Mouse (Mus musculus): ENCODE results near the gene Slc9a1. TPM values are rescaled to one million over a fixed set of nuclear protein-coding genes. Genes with fewer than 3 reads are reported as not detected.

Gene Slc9a1
- total and polyA plus RNA-seq, 3 experiments: 3.1 to 14.0 TPM; not detected in 1

DNA sequence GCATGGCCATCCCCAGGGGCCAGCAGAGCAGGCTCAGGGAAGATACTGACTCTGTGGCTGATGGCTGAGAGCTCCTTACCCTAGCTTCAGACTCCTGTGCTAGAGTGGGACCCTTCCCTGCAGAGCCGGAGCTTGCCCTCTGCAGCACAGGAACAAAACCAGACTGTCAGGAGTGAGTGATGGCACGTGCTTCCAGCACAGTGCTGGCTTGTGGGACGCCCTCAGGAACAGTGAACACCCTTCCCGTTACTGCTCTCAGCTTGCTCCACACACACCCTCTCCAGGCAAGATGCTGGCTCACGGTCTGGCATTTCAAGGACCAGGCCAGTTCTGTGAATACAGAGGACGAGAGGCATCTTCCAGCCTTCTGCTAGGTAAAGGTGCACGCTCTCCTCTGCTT is 38.5 kb downstream of the Slc9a1 start:
- Histone ChIP-seq H3K4me3 (ENCODE audit: control insufficient read depth in 1 of 2, insufficient read depth in 1 of 2, low read depth in 2 of 2, low read length in 2 of 2) (no peak overlapping the region), H3K4me1 (ENCODE audit: control insufficient read depth in 1 of 2, insufficient read depth in 2 of 2, low read length in 2 of 2) (peaks cover 4 to 15% of the 10 kb centered on the region in 2 experiments)
- no peak for TF ChIP-seq MAX (IDR thresholded peaks at IDR 0.05; ENCODE audit: low read length)
- no peak for TF ChIP-seq CHD1 (IDR thresholded peaks at IDR 0.05; ENCODE audit: low read depth, low read length)
- no peak for TF ChIP-seq CTCF (IDR thresholded peaks at IDR 0.05 in 2 of 3, conservative IDR thresholded peaks at IDR 0.05 in 1 of 3; ENCODE audit: control insufficient read depth in 1 of 3, insufficient read depth in 1 of 3, low read depth in 2 of 3, low read length in 3 of 3, poor library complexity in 1 of 3, severe bottlenecking in 1 of 3)
- no peak for TF ChIP-seq MYC (IDR thresholded peaks at IDR 0.05; ENCODE audit: low read depth, low read length)
- no peak for TF ChIP-seq SMC3 (IDR thresholded peaks at IDR 0.05; ENCODE audit: low read depth, low read length)
- no peak for TF ChIP-seq RCOR1 (IDR thresholded peaks at IDR 0.05; ENCODE audit: low read depth, low read length)
- TF ChIP-seq USF1 (IDR thresholded peaks at IDR 0.05; ENCODE audit: low read depth, low read length): no peak
- TF ChIP-seq UBTF (IDR thresholded peaks at IDR 0.05; ENCODE audit: borderline replicate concordance, insufficient read depth, low read depth, low read length): no peak
- TF ChIP-seq MAZ (IDR thresholded peaks at IDR 0.05; ENCODE audit: low read depth, low read length): no peak
- TF ChIP-seq TBP (IDR thresholded peaks at IDR 0.05; ENCODE audit: low read depth, low read length): no peak
- no peak for TF ChIP-seq MEF2A (IDR thresholded peaks at IDR 0.05; ENCODE audit: extremely low read depth, insufficient replicate concordance, low read depth, low read length, poor library complexity, severe bottlenecking)
- TF ChIP-seq ETS1 (IDR thresholded peaks at IDR 0.05; ENCODE audit: low read depth, low read length): no peak
- no peak for TF ChIP-seq NRF1 (IDR thresholded peaks at IDR 0.05; ENCODE audit: insufficient read depth, low read depth, low read length, poor library complexity, severe bottlenecking)
- no peak for TF ChIP-seq CHD2 (IDR thresholded peaks at IDR 0.05; ENCODE audit: low read length)

DNA sequence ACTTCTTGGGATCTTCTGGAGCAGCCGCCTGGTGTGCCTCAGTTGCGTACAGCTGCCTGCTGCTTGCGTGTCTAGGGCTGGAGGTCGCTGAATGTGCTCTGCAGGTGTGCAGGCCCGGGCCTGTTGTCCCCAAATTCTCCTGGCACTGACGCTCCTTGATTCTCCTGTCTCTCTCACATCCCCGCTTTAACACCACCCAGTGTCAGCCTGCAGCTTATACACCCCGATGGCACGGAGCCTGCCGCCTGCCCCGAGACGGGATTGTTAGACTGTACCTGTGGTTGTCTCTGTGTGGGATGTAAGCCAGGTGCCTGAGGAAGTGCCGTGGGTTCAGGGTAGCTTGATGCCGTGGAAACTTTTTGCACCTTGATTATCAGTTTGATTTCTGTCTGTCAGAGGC is 41.5 kb downstream of the Slc9a1 start:
- H3K4me1 ChIP-seq (ENCODE audit: control insufficient read depth in 1 of 2, insufficient read depth in 2 of 2, low read length in 2 of 2): peaks cover 6 to 28% of the 10 kb centered on the region in 2 experiments
- no peaks in the 10 kb centered on the region for H3K79me2 ChIP-seq (ENCODE audit: control insufficient read depth, insufficient read depth, low read length, poor library complexity)
- no peak overlapping the region for H3K4me3 ChIP-seq (ENCODE audit: control insufficient read depth in 1 of 2, insufficient read depth in 1 of 2, low read depth in 2 of 2, low read length in 2 of 2)
- no peaks in the 10 kb centered on the region for H3K27me3 ChIP-seq (ENCODE audit: control insufficient read depth in 1 of 2, insufficient read depth in 2 of 2, low read length in 2 of 2)
- DNase-seq (ENCODE audit: low read depth, low spot score): no peak
- no peak overlapping the region for H3K9ac ChIP-seq (ENCODE audit: control insufficient read depth, low read depth, low read length, poor library complexity, severe bottlenecking)
- TF ChIP-seq ZMIZ1 (IDR thresholded peaks at IDR 0.05; ENCODE audit: low read depth, low read length) (no peak), USF2 (IDR thresholded peaks at IDR 0.05; ENCODE audit: borderline replicate concordance in 1 of 2, insufficient read depth in 1 of 2, low read depth in 1 of 2, low read length in 2 of 2) (no peak), TCF12 (IDR thresholded peaks at IDR 0.05; ENCODE audit: low read depth, low read length) (no peak), CHD1 (IDR thresholded peaks at IDR 0.05; ENCODE audit: low read depth, low read length) (no peak), CHD2 (IDR thresholded peaks at IDR 0.05; ENCODE audit: low read length) (no peak), NRF1 (IDR thresholded peaks at IDR 0.05; ENCODE audit: insufficient read depth, low read depth, low read length, poor library complexity, severe bottlenecking) (no peak), GATA1 (IDR thresholded peaks at IDR 0.05; ENCODE audit: low read depth, low read length) (no peak), E2F4 (IDR thresholded peaks at IDR 0.05; ENCODE audit: borderline replicate concordance, low read depth, low read length) (no peak), MXI1 (IDR thresholded peaks at IDR 0.05; ENCODE audit: low read depth, low read length) (no peak), TBP (IDR thresholded peaks at IDR 0.05; ENCODE audit: low read depth, low read length) (no peak), NELFE (IDR thresholded peaks at IDR 0.05; ENCODE audit: low read depth, low read length) (no peak), POLR2A (IDR thresholded peaks at IDR 0.05; ENCODE audit: control insufficient read depth in 1 of 2, insufficient read depth in 1 of 2, low read depth in 1 of 2, low read length in 2 of 2, poor library complexity in 1 of 2) (no peak), ZC3H11A (IDR thresholded peaks at IDR 0.05; ENCODE audit: low read depth, low read length) (no peak), BHLHE40 (IDR thresholded peaks at IDR 0.05; ENCODE audit: borderline replicate concordance, low read depth, low read length) (no peak), EP300 (IDR thresholded peaks at IDR 0.05; ENCODE audit: low read depth in 1 of 2, low read length in 2 of 2) (no peak)
- H3K36me3 ChIP-seq (ENCODE audit: control insufficient read depth in 1 of 2, insufficient read depth in 2 of 2, low read length in 2 of 2): peaks cover 0 to 20% of the 10 kb centered on the region in 2 experiments; a peak in 3 of 4 replicates
- no peaks in the 10 kb centered on the region for H3K9me3 ChIP-seq (replicated peaks; ENCODE audit: insufficient read depth, low read length)
- H3K27ac ChIP-seq (ENCODE audit: control insufficient read depth, low read depth, low read length): no peak overlapping the region

More for the DNA sequence above, 38.5 kb downstream of the Slc9a1 start:
- Histone ChIP-seq H3K9ac (ENCODE audit: control insufficient read depth, low read depth, low read length, poor library complexity, severe bottlenecking) (no peak overlapping the region), H3K36me3 (ENCODE audit: control insufficient read depth in 1 of 2, insufficient read depth in 2 of 2, low read length in 2 of 2) (peaks cover 0 to 11% of the 10 kb centered on the region in 2 experiments; a peak in 3 of 4 replicates), H3K27me3 (ENCODE audit: control insufficient read depth in 1 of 2, insufficient read depth in 2 of 2, low read length in 2 of 2) (no peaks in the 10 kb centered on the region), H3K9me3 (replicated peaks; ENCODE audit: insufficient read depth, low read length) (no peaks in the 10 kb centered on the region), H3K79me2 (ENCODE audit: control insufficient read depth, insufficient read depth, low read length, poor library complexity) (no peaks in the 10 kb centered on the region), H3K27ac (ENCODE audit: control insufficient read depth, low read depth, low read length) (no peak overlapping the region)
- no peak for DNase-seq (ENCODE audit: low read depth, low spot score)
